Mouse (Mus musculus) brain, embryonic 18.5 days (tissue): Measurements from ENCODE around the gene Drd5.

Experiments used
- DNase-seq: peaks from one replicate; pipeline ENCODE4 v3.0.0-alpha.2; 2012; ENCODE audit warnings: low read depth, low spot score

Drd5 gene

GRCm38 (mm10) chr5:38350351-38350929, 31.3 kb downstream of the Drd5 start:
- no peak for DNase-seq

- DNase-seq, result no peak
Measured at GRCm38 (mm10) chr5:38356927-38357326, 37.8 kb downstream of the Drd5 start.

- DNase-seq, result no peak
Measured at GRCm38 (mm10) chr5:38359716-38360115, 40.5 kb downstream of the Drd5 start.

GRCm38 (mm10) chr5:38364396-38364795, 45.2 kb downstream of the Drd5 start:
- DNase-seq, result no peak

- no peak for DNase-seq
Measured at GRCm38 (mm10) chr5:38365521-38365920, 46.4 kb downstream of the Drd5 start.

GRCm38 (mm10) chr5:38366650-38367470, 47.7 kb downstream of the Drd5 start:
- no peak for DNase-seq

GRCm38 (mm10) chr5:38371308-38371707, 52.1 kb downstream of the Drd5 start:
- DNase-seq, result no peak
